ENCODE assay signal across 20 mouse cellular contexts in the genomic region with DNA sequence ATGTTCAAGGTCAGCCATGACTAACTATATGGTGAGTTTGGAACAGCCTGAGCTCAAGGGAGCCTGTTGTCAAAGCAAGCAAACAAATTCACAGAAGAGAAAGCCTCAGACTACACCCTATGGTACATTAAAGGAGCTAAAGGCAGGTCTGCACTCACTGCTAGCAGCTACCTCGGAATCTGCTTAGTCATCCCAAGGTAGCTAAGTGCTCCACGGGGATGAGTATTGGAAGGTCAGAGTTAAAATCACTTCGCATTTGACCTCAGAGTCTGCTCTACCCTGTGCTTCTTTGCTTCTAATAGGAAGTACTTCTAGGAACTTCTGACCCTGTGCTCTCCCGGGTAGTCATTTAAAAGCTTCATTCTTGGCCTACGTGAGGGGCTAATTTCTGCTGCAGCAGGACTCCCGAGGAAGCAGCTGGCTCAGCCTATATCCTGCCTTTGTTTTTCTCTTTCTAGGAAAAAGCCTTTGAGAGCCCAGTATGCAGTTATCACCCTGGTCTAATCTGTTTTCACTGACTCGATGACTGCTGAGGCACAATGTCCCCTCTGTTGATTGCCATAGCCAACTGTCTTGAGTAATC.
DNase-seq lines count a peak whose midpoint lies in the region; ATAC-seq lines count a peak whose summit lies in the region.
"Had no signal": no experiment of that assay in that cellular context is flagged by ENCODE, and none has a peak within 500 bp of the region (broad histone marks: within the 10 kb centered on the region; RNA-seq: fewer than 3 reads in every experiment).

No protein-coding gene starts in this region.

- H3K36me3 ChIP-seq in embryonic facial prominence, embryonic 11.5 days (replicated peaks; ENCODE audit: control insufficient read depth, insufficient read depth, low read depth, low read length), result no peaks in the 10 kb centered on the region
- no peaks in the 10 kb centered on the region for H3K36me3 ChIP-seq in embryonic facial prominence, embryonic 10.5 days (replicated peaks)
- no peaks in the 10 kb centered on the region for H3K36me3 ChIP-seq in kidney, embryonic 15.5 days
- H3K36me3 ChIP-seq in embryonic facial prominence, embryonic 14.5 days (ENCODE audit: control insufficient read depth, insufficient read depth, low read length), result no peaks in the 10 kb centered on the region
- no peaks in the 10 kb centered on the region for H3K36me3 ChIP-seq in forebrain, embryonic 12.5 days (replicated peaks)

- H3K9ac ChIP-seq in embryonic facial prominence, embryonic 11.5 days (replicated peaks; ENCODE audit: low read length), result no peak overlapping the region
- no peak overlapping the region for H3K9ac ChIP-seq in kidney, embryonic 15.5 days
- H3K9ac ChIP-seq in embryonic facial prominence, embryonic 14.5 days (ENCODE audit: low read depth, low read length), result no peak overlapping the region
- H3K9ac ChIP-seq in forebrain, embryonic 12.5 days, result no peak overlapping the region
- H3K9ac ChIP-seq: liver, embryonic 14.5 days had no signal

- no peaks in the 10 kb centered on the region for H3K27me3 ChIP-seq in embryonic facial prominence, embryonic 11.5 days (ENCODE audit: control insufficient read depth, insufficient read depth, low read length)
- 0 out of 2 replicates have a peak, but pooled peaks cover 3% of the 10 kb centered on the region for H3K27me3 ChIP-seq in embryonic facial prominence, embryonic 10.5 days (replicated peaks; ENCODE audit: low read depth, poor library complexity, severe bottlenecking)
- no peaks in the 10 kb centered on the region for H3K27me3 ChIP-seq in kidney, embryonic 15.5 days
- H3K27me3 ChIP-seq in embryonic facial prominence, embryonic 14.5 days (replicated peaks; ENCODE audit: control insufficient read depth, insufficient read depth, low read length), result no peaks in the 10 kb centered on the region
- H3K27me3 ChIP-seq in forebrain, embryonic 12.5 days, result no peaks in the 10 kb centered on the region
- H3K27me3 ChIP-seq: megakaryocyte, embryonic 14.5 days; Patski had no signal

- 30% methylated on average over 7 of the region's 7 CpGs for WGBS in embryonic facial prominence, embryonic 11.5 days
- 38% methylated on average over 7 of the region's 7 CpGs for WGBS in embryonic facial prominence, embryonic 10.5 days
- 49% methylated on average over 7 of the region's 7 CpGs for WGBS in kidney, embryonic 15.5 days
- 32% methylated on average over 7 of the region's 7 CpGs for WGBS in embryonic facial prominence, embryonic 14.5 days
- 46% methylated on average over 7 of the region's 7 CpGs for WGBS in forebrain, embryonic 12.5 days

- no peaks in the 10 kb centered on the region for H3K4me1 ChIP-seq in embryonic facial prominence, embryonic 11.5 days (ENCODE audit: control insufficient read depth, insufficient read depth, low read length)
- H3K4me1 ChIP-seq in embryonic facial prominence, embryonic 10.5 days, result peaks cover 17% of the 10 kb centered on the region; the same call in 1 of the 2 replicates
- H3K4me1 ChIP-seq in kidney, embryonic 15.5 days, result no peaks in the 10 kb centered on the region
- H3K4me1 ChIP-seq in embryonic facial prominence, embryonic 14.5 days (ENCODE audit: control insufficient read depth, insufficient read depth, low read length), result 0 out of 2 replicates have a peak, but pooled peaks cover 2% of the 10 kb centered on the region
- H3K4me1 ChIP-seq in forebrain, embryonic 12.5 days, result no peaks in the 10 kb centered on the region

- ATAC-seq in embryonic facial prominence, embryonic 11.5 days (replicated peaks; ENCODE audit: insufficient number of reproducible peaks, low FRiP score, low TSS enrichment, low read depth), result no peak
- no peak for ATAC-seq in kidney, embryonic 15.5 days (replicated peaks; ENCODE audit: low FRiP score)
- ATAC-seq in embryonic facial prominence, embryonic 14.5 days (ENCODE audit: low read depth), result no peak
- ATAC-seq in forebrain, embryonic 12.5 days (ENCODE audit: low FRiP score), result no peak
- ATAC-seq: hindbrain, postnatal 0 days; midbrain, embryonic 16.5 days; Patski had no signal

- no peak overlapping the region for H3K4me2 ChIP-seq in embryonic facial prominence, embryonic 11.5 days (ENCODE audit: low read depth, low read length)
- H3K4me2 ChIP-seq in kidney, embryonic 15.5 days, result no peak overlapping the region
- H3K4me2 ChIP-seq in embryonic facial prominence, embryonic 14.5 days (ENCODE audit: low read depth, low read length), result no peak overlapping the region
- H3K4me2 ChIP-seq in forebrain, embryonic 12.5 days, result no peak overlapping the region

- peak; percentile 25 for DNase-seq in embryonic facial prominence, embryonic 11.5 days (ENCODE audit: low spot score)
- DNase-seq in embryonic facial prominence, embryonic 10.5 days (ENCODE audit: low spot score), result no peak
- peak; percentile 47 for DNase-seq in kidney, adult 9 months
- peak; percentile 59 for DNase-seq in 416B (ENCODE audit: low read depth)
- DNase-seq in embryonic facial prominence, embryonic 14.5 days (ENCODE audit: low spot score), result peak; percentile 46
- no peak for DNase-seq in right cerebral cortex, postnatal 36 days (ENCODE audit: low spot score in 2 of 2)
- DNase-seq: adrenal gland, postnatal 36 days; cerebellum, adult 8-10 months; gastrocnemius, postnatal 25 days; kidney, adult 18-20 months; left cerebral cortex, postnatal 4 days; thymus, adult 18-20 months had no signal

- H3K9me3 ChIP-seq in embryonic facial prominence, embryonic 11.5 days (replicated peaks; ENCODE audit: control insufficient read depth, low read length), result no peaks in the 10 kb centered on the region
- no peaks in the 10 kb centered on the region for H3K9me3 ChIP-seq in embryonic facial prominence, embryonic 10.5 days
- H3K9me3 ChIP-seq in kidney, embryonic 15.5 days (replicated peaks), result no peaks in the 10 kb centered on the region
- H3K9me3 ChIP-seq in embryonic facial prominence, embryonic 14.5 days (ENCODE audit: control insufficient read depth, low read length), result no peaks in the 10 kb centered on the region
- H3K9me3 ChIP-seq in forebrain, embryonic 12.5 days, result no peaks in the 10 kb centered on the region
- H3K9me3 ChIP-seq: megakaryocyte, embryonic 14.5 days had no signal

- H3K4me3 ChIP-seq in embryonic facial prominence, embryonic 11.5 days (ENCODE audit: low read depth, low read length), result no peak overlapping the region
- no peak overlapping the region for H3K4me3 ChIP-seq in embryonic facial prominence, embryonic 10.5 days
- H3K4me3 ChIP-seq in kidney, embryonic 15.5 days (replicated peaks), result no peak overlapping the region
- H3K4me3 ChIP-seq in embryonic facial prominence, embryonic 14.5 days (ENCODE audit: low read depth, low read length), result no peak overlapping the region
- H3K4me3 ChIP-seq in forebrain, embryonic 12.5 days (replicated peaks), result no peak overlapping the region
- H3K4me3 ChIP-seq: layer of hippocampus, adult 2 months; megakaryocyte, embryonic 14.5 days had no signal

- no peak overlapping the region for H3K27ac ChIP-seq in embryonic facial prominence, embryonic 11.5 days (replicated peaks; ENCODE audit: low read depth, low read length)
- H3K27ac ChIP-seq in embryonic facial prominence, embryonic 10.5 days (replicated peaks), result no peak overlapping the region
- no peak overlapping the region for H3K27ac ChIP-seq in kidney, embryonic 15.5 days
- H3K27ac ChIP-seq in embryonic facial prominence, embryonic 14.5 days (replicated peaks; ENCODE audit: low read depth, low read length), result no peak overlapping the region
- H3K27ac ChIP-seq in forebrain, embryonic 12.5 days, result no peak overlapping the region
- H3K27ac ChIP-seq: hindbrain, postnatal 0 days; layer of hippocampus, adult 2 months; liver, embryonic 14.5 days had no signal

Comparison
In these comparisons a context has a peak if more than half of its experiments do, and no peak if none do; other contexts are left out.
1. DNase-seq: peak in embryonic facial prominence, embryonic 11.5 days (single experiment), kidney, adult 9 months (single experiment), 416B (single experiment) and embryonic facial prominence, embryonic 14.5 days (single experiment); none in embryonic facial prominence, embryonic 10.5 days (single experiment) and right cerebral cortex, postnatal 36 days (0 of 2).